Mouse (Mus musculus): ENCODE measurements at regions not wholly inside any gene's neighbourhood (a gene's known extent, or its start where the extent isn't known, plus 50 kb on each side); places are given as distances from the start of the nearest gene placed in this dataset.

- DNase-seq (ENCODE audit: inconsistent age in 2 of 2, low spot score in 1 of 2): no peak
Measured at GRCm38 (mm10) chr2:45519550-45520152, 402.5 kb upstream of the Zeb2 start.

- peak in 1 of 2 experiments; percentile 63 for DNase-seq (ENCODE audit: inconsistent age in 2 of 2, low spot score in 1 of 2)
Measured at GRCm38 (mm10) chr2:45514290-45515180, 397.3 kb upstream of the Zeb2 start.

GRCm38 (mm10) chr2:45512852-45513251 is 395.7 kb upstream of the Zeb2 start:
- DNase-seq (ENCODE audit: inconsistent age in 2 of 2, low spot score in 1 of 2): no peak

GRCm38 (mm10) chr2:45511791-45512190 is 394.6 kb upstream of the Zeb2 start:
- DNase-seq (ENCODE audit: inconsistent age in 2 of 2, low spot score in 1 of 2): no peak

- DNase-seq (ENCODE audit: inconsistent age in 2 of 2, low spot score in 1 of 2): no peak
Measured at GRCm38 (mm10) chr2:45504468-45504867, 387.3 kb upstream of the Zeb2 start.

- no peak for DNase-seq (ENCODE audit: inconsistent age in 2 of 2, low spot score in 1 of 2)
Measured at GRCm38 (mm10) chr2:45493656-45494055, 376.5 kb upstream of the Zeb2 start.

- no peak for DNase-seq (ENCODE audit: inconsistent age in 2 of 2, low spot score in 1 of 2)
Measured at GRCm38 (mm10) chr2:45486530-45486929, 369.3 kb upstream of the Zeb2 start.

- DNase-seq (ENCODE audit: inconsistent age in 2 of 2, low spot score in 1 of 2): no peak
Measured at GRCm38 (mm10) chr2:45485477-45485876, 368.3 kb upstream of the Zeb2 start.

GRCm38 (mm10) chr2:45480671-45481070 is 363.5 kb upstream of the Zeb2 start:
- DNase-seq (ENCODE audit: inconsistent age in 2 of 2, low spot score in 1 of 2): no peak

- no peak for DNase-seq (ENCODE audit: inconsistent age in 2 of 2, low spot score in 1 of 2)
Measured at GRCm38 (mm10) chr2:45475996-45476395, 358.8 kb upstream of the Zeb2 start.

GRCm38 (mm10) chr2:45464306-45464705 is 347.1 kb upstream of the Zeb2 start:
- peak in 1 of 2 experiments; percentile 66 for DNase-seq (ENCODE audit: inconsistent age in 2 of 2, low spot score in 1 of 2)

- no peak for DNase-seq (ENCODE audit: inconsistent age in 2 of 2, low spot score in 1 of 2)
Measured at GRCm38 (mm10) chr2:45459410-45459809, 342.2 kb upstream of the Zeb2 start.

- DNase-seq (ENCODE audit: inconsistent age in 2 of 2, low spot score in 1 of 2): no peak
Measured at GRCm38 (mm10) chr2:45454811-45455210, 337.6 kb upstream of the Zeb2 start.

GRCm38 (mm10) chr2:45439146-45439545 is 322.0 kb upstream of the Zeb2 start:
- DNase-seq (ENCODE audit: inconsistent age in 2 of 2, low spot score in 1 of 2): no peak

GRCm38 (mm10) chr2:45438739-45439138 is 321.5 kb upstream of the Zeb2 start:
- DNase-seq (ENCODE audit: inconsistent age in 2 of 2, low spot score in 1 of 2): no peak

GRCm38 (mm10) chr2:45435261-45435980 is 318.2 kb upstream of the Zeb2 start:
- peak; percentile 21 to 65 for DNase-seq (ENCODE audit: inconsistent age in 2 of 2, low spot score in 1 of 2)

- DNase-seq (ENCODE audit: inconsistent age in 2 of 2, low spot score in 1 of 2): no peak
Measured at GRCm38 (mm10) chr2:45434789-45435188, 317.6 kb upstream of the Zeb2 start.

- no peak for DNase-seq (ENCODE audit: inconsistent age in 2 of 2, low spot score in 1 of 2)
Measured at GRCm38 (mm10) chr2:45434169-45434568, 317.0 kb upstream of the Zeb2 start.

GRCm38 (mm10) chr2:45431366-45431765 is 314.2 kb upstream of the Zeb2 start:
- DNase-seq (ENCODE audit: inconsistent age in 2 of 2, low spot score in 1 of 2): no peak

- no peak for DNase-seq (ENCODE audit: inconsistent age in 2 of 2, low spot score in 1 of 2)
Measured at GRCm38 (mm10) chr2:45421774-45422173, 304.6 kb upstream of the Zeb2 start.

GRCm38 (mm10) chr2:45408136-45408535 is 290.9 kb upstream of the Zeb2 start:
- no peak for DNase-seq (ENCODE audit: inconsistent age in 2 of 2, low spot score in 1 of 2)

All from adrenal gland, adult (tissue).